In genomic region chr5:124717969-124718368, GRCm38 (mm10) we compare ENCODE assay signal across 14 mouse cellular contexts. TPM values are rescaled to one million over a fixed set of nuclear protein-coding genes. Genes with fewer than 3 reads are reported as not detected.
"Had no signal": no experiment of that assay in that cellular context is flagged by ENCODE, and none has a peak within 500 bp of the region (broad histone marks: within the 10 kb centered on the region; RNA-seq: fewer than 3 reads in every experiment).

No protein-coding gene starts in this region.

- DNase-seq: liver, postnatal 0 days; lung, adult 2 months; lung, postnatal 14 days; lung, postnatal 36 days; right cerebral cortex, postnatal 25 days; thymus, adult 18-20 months; thymus, postnatal 14 days; thymus, postnatal 36 days had no signal

- ATAC-seq: liver, postnatal 0 days; lung, postnatal 0 days; midbrain, embryonic 13.5 days; midbrain, embryonic 15.5 days had no signal

RNA-seq across cellular contexts. Expression of gene Dnah10, which starts 6.9 kb away (rescaled TPM):
- total RNA-seq: megakaryocyte progenitor cell, adult 5-6 weeks; monocyte, adult 5-6 weeks; neutrophil, adult 5-6 weeks had no signal
